Mouse (Mus musculus) stomach, embryonic 15.5 days (tissue): Measurements from ENCODE around the gene Ppa1. TPM values are rescaled to one million over a fixed set of nuclear protein-coding genes. Genes with fewer than 3 reads are reported as not detected.
A peak's percentile ranks its signal among the peaks of the same experiment; 100 is the strongest.
"Not testable (repeated sequence)": the region's sequence is repeated elsewhere in the genome, so short reads cannot be mapped to it uniquely, and the experiment has no call there.

ENCODE experiments used
- ATAC-seq: fragments of 200-750 bp; cut with Nextera tagmentation; 2 replicates; pipeline ENCODE4 v1.8.0; 2017; ENCODE audit warnings: low read depth, moderate number of reproducible peaks, moderate TSS enrichment; ENCODE audit not compliant: insufficient read depth, low FRiP score
- H3K27ac ChIP-seq: fragments of 300-500 bp; sonication (generic); 2 replicates; pipeline ENCODE4 v1.5.1; 2015; ENCODE audit warnings: mild to moderate bottlenecking, inconsistent platforms
- H3K27me3 ChIP-seq: fragments of 300-500 bp; sonication (generic); replicated peaks from 2 replicates; pipeline ENCODE4 v1.6.1; 2015; ENCODE audit warnings: inconsistent platforms
- H3K36me3 ChIP-seq: fragments of 300-500 bp; sonication (generic); 2 replicates; pipeline ENCODE4 v1.6.1; 2015; ENCODE audit warnings: inconsistent platforms
- H3K4me1 ChIP-seq: fragments of 300-500 bp; sonication (generic); 2 replicates; pipeline ENCODE4 v1.6.1; 2015; ENCODE audit warnings: inconsistent platforms
- H3K4me2 ChIP-seq: fragments of 300-500 bp; sonication (generic); 2 replicates; pipeline ENCODE4 v1.6.1; 2015; ENCODE audit warnings: mild to moderate bottlenecking, inconsistent platforms
- H3K4me3 ChIP-seq: fragments of 300-500 bp; sonication (generic); replicated peaks from 2 replicates; pipeline ENCODE4 v1.5.1; 2015; ENCODE audit warnings: inconsistent platforms
- H3K9ac ChIP-seq: fragments of 300-500 bp; sonication (generic); 2 replicates; pipeline ENCODE4 v1.6.1; 2015; ENCODE audit warnings: inconsistent platforms
- H3K9me3 ChIP-seq: fragments of 300-500 bp; sonication (generic); 2 replicates; pipeline ENCODE4 v1.6.1; 2016; ENCODE audit warnings: inconsistent platforms
- WGBS: fragments of 180-500 bp; shearing (Covaris S2); methylation state at CpG from one replicate; pipeline ENCODE4 v1.1.7; 2015; 5-methylcytosine and 5-hydroxymethylcytosine counted together
- polyA plus RNA-seq: library from polyadenylated mRNA; unstranded; fragments of >200 nt; fragmentation: Nextera tagmentation; extraction: Ambion mirVana; gene quantifications from 2 replicates; pipeline ENCODE4 v1.2.1, GENCODE M21; 2015

Gene Ppa1
- polyA plus RNA-seq = 181 and 191 TPM in 2 replicates

DNA sequence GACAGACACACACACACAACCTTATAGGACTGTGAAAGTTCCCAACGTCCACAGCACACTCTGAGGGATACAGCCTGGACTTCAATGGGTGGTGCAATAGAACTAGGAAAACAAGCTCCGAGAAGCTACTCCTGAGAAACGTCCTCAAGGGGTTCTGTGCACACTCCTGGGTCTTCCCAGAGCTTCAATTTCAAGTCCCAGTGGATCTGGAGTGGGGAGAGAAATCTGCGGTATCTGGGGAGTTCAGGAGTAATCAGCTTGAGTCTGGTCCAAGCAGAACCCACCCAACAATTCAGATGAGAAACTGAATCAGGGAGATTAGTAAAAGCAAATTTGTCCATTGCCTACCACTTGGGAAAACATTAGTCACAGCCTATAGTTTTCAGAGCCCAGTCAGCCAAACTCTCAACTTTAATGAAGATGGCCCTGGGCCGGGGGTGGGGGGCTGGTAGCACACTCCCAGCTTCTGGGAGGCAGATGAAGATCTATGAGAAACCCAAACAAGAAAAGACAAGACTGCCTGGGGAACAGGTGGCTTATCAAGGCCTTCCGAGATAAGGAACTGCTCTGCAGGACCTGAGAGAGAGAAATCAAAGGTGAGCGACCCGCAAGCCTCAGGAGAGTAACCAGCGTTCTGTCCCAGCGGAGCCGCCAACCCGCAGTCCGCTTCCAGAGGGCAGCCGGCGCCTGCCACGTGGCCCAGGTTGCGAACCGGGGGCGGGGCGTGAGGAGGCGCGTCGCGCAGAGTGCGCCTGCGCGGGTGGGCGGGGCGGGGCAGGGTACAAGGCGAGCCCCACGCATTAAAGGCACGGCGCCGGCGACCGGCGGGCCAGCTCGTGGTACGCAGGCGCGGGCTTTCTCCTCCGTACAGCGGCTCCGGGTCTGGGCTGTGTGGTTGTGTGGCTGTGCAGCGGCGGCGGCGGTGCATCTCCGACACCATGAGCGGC is at the start of gene Ppa1:
Ppa1 (plus strand) TSS at position 763 of the 947 bp plus-strand sequence.
- H3K9ac ChIP-seq = peak within 1 kb of the TSS; percentile 67
- H3K9me3 ChIP-seq = no peaks in the 10 kb centered on the region
- H3K36me3 ChIP-seq = no peaks in the 10 kb centered on the region
- peak within 1 kb of the TSS; percentile 91 for H3K4me2 ChIP-seq
- 1% methylated on average over 50 of the region's 50 CpGs for WGBS
- peak within 1 kb of the TSS; percentile 77 for H3K27ac ChIP-seq
- H3K27me3 ChIP-seq = no peaks in the 10 kb centered on the region
- peak within 1 kb of the TSS; percentile 90 for H3K4me3 ChIP-seq
- ATAC-seq = peak; percentile 95
- H3K4me1 ChIP-seq = peaks cover 3% of the 10 kb centered on the region; the same call in 1 of the 2 replicates

DNA sequence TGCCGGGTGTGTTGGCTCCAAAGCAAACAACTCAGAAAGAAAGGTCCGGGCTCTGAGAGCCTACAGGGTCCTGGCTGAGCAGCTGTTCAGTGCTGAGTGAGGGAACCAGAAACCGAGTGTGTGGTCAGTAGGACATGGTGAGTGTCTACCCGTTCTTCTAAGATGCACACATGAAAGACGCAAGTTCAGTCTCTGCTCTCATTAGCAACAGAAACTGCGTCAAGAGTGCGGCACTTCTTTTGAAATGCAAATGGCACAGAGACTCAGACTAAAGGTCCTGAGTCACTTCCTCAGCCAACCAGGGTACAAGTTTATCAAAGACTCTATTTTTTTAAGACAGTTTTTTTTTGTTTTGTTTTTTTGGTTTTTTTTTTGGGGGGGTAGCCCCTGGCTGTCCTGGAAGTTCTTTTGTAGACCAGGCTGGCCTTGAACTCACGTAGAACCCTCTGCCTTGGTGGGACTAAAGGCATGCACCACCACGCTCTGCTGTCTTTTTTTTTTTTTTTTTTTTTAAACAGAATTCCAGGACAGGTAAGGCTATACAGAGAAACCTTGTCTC is 48.7 kb upstream of the Ppa1 start:
- Histone ChIP-seq H3K4me1 (peaks cover 3% of the 10 kb centered on the region; the same call in 1 of the 2 replicates), H3K27ac (no peak overlapping the region), H3K9ac (no peak overlapping the region), H3K9me3 (no peaks in the 10 kb centered on the region), H3K36me3 (no peaks in the 10 kb centered on the region), H3K27me3 (peaks cover 6% of the 10 kb centered on the region), H3K4me3 (no peak overlapping the region), H3K4me2 (no peak overlapping the region)
- ATAC-seq = no peak
- WGBS = 66% methylated on average over 9 of the region's 9 CpGs

DNA sequence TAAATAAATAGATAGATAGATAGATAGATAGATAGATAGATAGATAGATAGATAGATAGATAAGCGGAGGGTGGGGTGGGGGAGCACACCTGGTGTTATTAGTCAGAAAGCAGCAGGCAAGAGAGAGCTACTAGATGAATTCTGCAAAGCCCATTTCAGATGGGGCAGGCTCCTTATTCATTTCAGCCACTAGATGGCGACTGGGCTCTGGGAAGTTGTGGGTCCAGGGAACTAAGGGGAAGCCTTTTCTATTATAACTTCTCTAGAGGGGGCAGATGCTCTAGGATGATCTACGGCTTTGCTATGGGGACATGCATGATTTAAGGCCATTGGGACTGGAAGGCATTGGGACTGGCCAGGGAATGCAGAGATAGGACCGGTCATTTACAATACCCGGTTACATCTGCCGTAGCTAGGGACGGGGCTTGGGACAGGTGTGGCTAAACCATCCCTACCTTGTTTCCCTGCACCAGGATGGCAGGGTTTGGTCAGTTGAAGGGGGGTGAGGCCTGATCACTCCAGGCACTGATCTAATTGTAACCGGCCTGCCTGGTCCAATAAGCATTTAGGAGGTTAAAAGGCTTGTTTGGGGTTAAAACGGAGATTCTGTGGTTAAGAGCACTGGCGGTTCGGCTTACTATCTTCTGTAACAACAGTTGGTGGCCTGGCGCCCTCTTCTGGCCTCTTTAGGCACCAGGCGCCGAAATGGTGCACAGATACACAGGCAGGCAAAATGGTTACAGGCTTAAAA is 45.9 kb upstream of the Ppa1 start:
- no peaks in the 10 kb centered on the region for H3K36me3 ChIP-seq

DNA sequence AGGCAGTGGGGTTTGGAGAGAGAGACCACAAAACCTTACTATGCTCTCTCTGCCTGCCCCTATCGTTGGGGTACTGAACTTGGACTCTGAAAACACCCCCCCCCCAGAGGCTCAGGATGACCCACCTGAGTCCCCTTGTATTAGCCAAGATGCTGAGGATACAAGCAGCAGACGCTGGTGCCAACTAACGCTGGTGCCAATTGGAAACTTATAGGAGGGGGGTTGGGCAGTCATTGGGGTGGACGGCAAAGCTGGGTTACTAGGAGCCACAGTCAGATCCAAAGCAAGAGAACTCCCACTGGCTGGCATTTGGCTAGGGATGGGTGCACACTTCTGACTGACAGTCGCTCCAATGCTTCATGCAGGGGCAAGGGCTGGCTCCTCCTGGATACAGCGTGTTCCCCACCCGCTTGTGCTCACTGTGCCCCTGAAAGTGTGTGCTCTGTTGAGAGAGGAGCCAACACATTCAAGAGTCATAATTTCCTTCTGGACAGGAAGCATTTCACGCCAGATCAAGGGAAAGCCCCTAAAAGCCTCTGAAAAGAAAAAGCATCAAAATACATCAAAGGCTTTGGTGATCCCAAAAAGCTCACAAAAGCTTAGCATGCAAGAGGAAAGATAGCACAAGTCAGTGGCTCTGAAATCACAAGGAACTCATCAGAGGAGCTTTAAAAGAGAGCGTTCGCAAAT is 43.8 kb upstream of the Ppa1 start:
- H3K4me1 ChIP-seq = no peaks in the 10 kb centered on the region
- no peak for ATAC-seq
- no peaks in the 10 kb centered on the region for H3K27me3 ChIP-seq
- no peak overlapping the region for H3K27ac ChIP-seq
- H3K9me3 ChIP-seq = no peaks in the 10 kb centered on the region
- H3K36me3 ChIP-seq = no peaks in the 10 kb centered on the region
- no peak overlapping the region for H3K9ac ChIP-seq
- 71% methylated on average over 10 of the region's 10 CpGs for WGBS
- no peak overlapping the region for H3K4me2 ChIP-seq
- no peak overlapping the region for H3K4me3 ChIP-seq

More for the DNA sequence above, 45.9 kb upstream of the Ppa1 start:
- Histone ChIP-seq H3K4me3 (no peak overlapping the region), H3K9me3 (no peaks in the 10 kb centered on the region), H3K4me1 (no peaks in the 10 kb centered on the region), H3K27ac (no peak overlapping the region), H3K27me3 (no peaks in the 10 kb centered on the region; the same call in 1 of the 2 replicates), H3K4me2 (peak overlapping the region; percentile 29), H3K9ac (no peak overlapping the region)
- ATAC-seq = no peak
- WGBS = 12% methylated on average over 14 of the region's 14 CpGs

DNA sequence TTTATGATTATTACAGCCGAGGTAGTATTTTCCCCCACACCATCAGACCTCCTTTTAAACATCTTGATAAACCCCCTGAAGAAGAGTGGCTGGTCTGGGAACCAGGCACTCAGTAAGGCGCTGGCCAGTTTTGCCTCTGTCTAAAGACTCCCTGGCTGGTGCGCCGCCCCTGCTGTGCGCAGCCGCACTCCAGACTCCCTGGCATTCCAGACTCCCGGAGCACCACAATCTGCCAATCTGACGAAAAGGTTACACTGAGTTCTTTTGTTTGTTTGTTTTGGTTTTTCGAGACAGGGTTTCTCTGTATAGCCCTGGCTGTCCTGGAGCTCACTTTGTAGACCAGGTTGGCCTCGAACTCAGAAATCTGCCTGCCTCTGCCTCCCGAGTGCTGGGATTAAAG is 43.0 kb upstream of the Ppa1 start:
- not testable (repeated sequence) for ATAC-seq, H3K36me3 ChIP-seq, H3K4me3 ChIP-seq, H3K4me1 ChIP-seq, H3K9ac ChIP-seq, H3K27me3 ChIP-seq, H3K9me3 ChIP-seq, H3K4me2 ChIP-seq, H3K27ac ChIP-seq
- WGBS = 65% methylated on average over 11 of the region's 11 CpGs

DNA sequence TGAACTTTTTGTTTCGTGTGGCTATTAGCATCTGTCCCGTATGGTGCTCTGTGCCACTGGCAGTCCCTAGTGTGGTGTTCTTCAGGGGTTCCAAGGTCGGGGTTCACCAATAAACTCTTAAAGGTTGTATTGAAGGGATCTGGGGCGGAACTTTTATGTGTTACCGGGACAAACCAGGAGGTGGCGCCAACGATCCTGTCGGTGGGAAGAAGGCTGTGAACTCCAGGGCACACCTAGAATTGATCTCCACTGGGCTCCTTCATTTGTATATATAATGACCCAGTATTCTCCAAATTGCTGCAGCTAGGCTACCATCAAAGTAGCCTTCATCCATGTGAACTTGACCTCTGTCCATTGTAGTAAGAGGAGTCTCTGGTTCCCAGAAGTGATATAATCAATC is 42.5 kb upstream of the Ppa1 start:
- ATAC-seq = no peak
- WGBS = 14% methylated on average over 8 of the region's 8 CpGs
- no peaks in the 10 kb centered on the region for H3K9me3 ChIP-seq

DNA sequence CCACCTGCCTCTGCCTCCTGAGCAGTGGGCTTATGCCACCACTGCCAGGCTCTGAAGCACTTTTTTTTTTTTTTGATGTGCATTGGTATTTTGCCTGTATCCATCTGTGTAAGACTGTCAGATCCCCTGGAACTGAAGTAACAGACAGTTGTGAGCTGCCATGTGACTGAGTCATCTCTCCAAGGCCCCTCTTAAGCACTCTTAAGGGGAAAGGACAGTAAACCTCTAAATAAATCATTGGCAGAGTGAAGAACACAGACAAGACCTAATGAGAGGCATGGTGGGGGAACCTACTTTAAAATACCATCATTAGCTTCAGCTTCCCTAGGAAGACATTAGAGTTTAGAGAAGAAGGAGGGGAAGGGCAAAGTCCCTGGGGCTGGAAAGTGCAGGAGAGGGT is 40.1 kb upstream of the Ppa1 start:
- H3K4me3 ChIP-seq = no peak overlapping the region
- no peaks in the 10 kb centered on the region for H3K4me1 ChIP-seq
- H3K9me3 ChIP-seq = no peaks in the 10 kb centered on the region
- H3K36me3 ChIP-seq = no peaks in the 10 kb centered on the region
- ATAC-seq = no peak
- no peaks in the 10 kb centered on the region for H3K27me3 ChIP-seq
- H3K4me2 ChIP-seq = no peak overlapping the region
- H3K9ac ChIP-seq = no peak overlapping the region
- H3K27ac ChIP-seq = no peak overlapping the region

More for the DNA sequence above, 42.5 kb upstream of the Ppa1 start:
- no peak overlapping the region for H3K27ac ChIP-seq
- no peak overlapping the region for H3K9ac ChIP-seq
- H3K4me2 ChIP-seq = no peak overlapping the region
- no peaks in the 10 kb centered on the region for H3K27me3 ChIP-seq
- H3K36me3 ChIP-seq = no peaks in the 10 kb centered on the region
- H3K4me3 ChIP-seq = no peak overlapping the region
- no peaks in the 10 kb centered on the region for H3K4me1 ChIP-seq

DNA sequence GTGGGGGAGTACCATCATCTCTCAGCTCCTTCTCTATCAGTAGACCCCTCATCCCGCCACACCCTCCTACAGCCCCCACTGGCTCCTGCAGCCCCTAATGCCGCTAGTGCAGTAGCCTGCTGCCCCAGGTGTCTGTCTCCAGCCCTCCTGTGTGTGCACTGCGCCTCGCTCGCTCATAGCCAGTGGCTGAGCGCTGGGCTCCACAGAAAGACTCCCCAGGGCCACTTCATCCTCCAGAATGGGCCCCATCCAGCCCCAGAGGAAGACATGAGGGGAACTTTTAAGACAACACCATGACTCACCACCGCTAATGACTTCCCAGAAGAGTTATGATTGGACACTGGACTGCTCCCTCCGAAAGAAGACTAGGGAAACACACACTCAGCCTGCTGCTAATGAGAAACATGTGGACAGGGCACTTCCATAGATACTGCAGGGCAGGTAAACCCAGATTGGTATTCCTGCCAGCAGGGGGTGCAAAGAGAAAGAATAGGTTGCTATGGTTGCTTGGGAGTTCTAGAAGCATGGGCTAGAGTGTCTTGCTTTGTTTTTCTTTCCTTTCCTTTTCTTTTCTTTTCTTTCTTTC is 37.6 kb upstream of the Ppa1 start:
- Histone ChIP-seq H3K9me3 (no peaks in the 10 kb centered on the region), H3K27ac (no peak overlapping the region), H3K9ac (no peak overlapping the region), H3K4me2 (no peak overlapping the region), H3K27me3 (no peaks in the 10 kb centered on the region), H3K36me3 (no peaks in the 10 kb centered on the region), H3K4me1 (no peaks in the 10 kb centered on the region), H3K4me3 (no peak overlapping the region)
- WGBS = 73% methylated on average over 8 of the region's 8 CpGs
- ATAC-seq = 0 out of 2 replicates have a peak, but pooled peaks have one; percentile 31

DNA sequence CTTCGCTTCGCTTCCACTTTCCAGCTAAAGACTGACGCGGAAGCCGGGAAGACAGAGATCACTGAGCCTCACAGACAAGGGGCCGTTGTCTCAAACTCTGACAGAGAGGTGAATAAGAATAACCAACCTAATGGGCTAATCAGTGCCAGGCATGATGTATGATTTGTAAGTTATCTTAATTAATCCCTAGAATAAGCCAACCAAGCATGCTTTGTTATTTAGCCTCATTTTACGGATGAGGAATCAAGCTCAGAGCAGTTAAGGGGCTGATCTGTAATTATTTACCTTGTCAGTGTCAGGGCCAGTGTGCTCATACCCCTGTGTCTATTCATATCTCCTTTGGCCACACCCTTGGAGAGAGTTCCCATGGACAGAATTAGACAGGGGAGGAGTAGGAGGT is 34.0 kb upstream of the Ppa1 start:
- Histone ChIP-seq H3K4me3 (no peak overlapping the region), H3K4me1 (no peaks in the 10 kb centered on the region), H3K27ac (no peak overlapping the region), H3K36me3 (no peaks in the 10 kb centered on the region), H3K27me3 (no peaks in the 10 kb centered on the region), H3K9me3 (no peaks in the 10 kb centered on the region), H3K4me2 (no peak overlapping the region), H3K9ac (no peak overlapping the region)
- no peak for ATAC-seq
- 85% methylated on average over 7 of the region's 7 CpGs for WGBS

DNA sequence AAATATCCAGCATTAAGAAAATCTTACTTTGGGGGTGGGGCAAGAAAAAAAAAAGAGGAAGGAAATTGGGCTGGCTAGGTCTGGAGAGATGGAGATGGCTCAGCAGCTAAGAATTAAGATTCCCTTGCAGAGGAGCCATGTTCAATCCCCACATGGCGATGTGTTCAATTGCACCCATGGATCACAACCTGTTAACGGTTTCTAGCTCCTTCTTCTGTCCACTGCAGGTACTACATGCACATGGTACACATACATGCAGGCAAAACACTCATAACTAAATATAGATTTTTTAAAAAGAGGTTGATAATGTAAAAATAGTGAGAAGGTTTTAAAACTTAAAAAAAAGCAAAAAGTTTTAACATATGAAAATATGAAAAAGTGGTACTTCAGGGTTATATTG is 29.8 kb upstream of the Ppa1 start:
- no peak overlapping the region for H3K9ac ChIP-seq
- no peaks in the 10 kb centered on the region for H3K9me3 ChIP-seq
- H3K4me3 ChIP-seq = no peak overlapping the region
- no peak overlapping the region for H3K27ac ChIP-seq
- no peaks in the 10 kb centered on the region for H3K4me1 ChIP-seq
- no peaks in the 10 kb centered on the region for H3K36me3 ChIP-seq
- no peak overlapping the region for H3K4me2 ChIP-seq
- no peak for ATAC-seq
- no peaks in the 10 kb centered on the region for H3K27me3 ChIP-seq
- WGBS = 89% methylated on average over 2 of the region's 2 CpGs

DNA sequence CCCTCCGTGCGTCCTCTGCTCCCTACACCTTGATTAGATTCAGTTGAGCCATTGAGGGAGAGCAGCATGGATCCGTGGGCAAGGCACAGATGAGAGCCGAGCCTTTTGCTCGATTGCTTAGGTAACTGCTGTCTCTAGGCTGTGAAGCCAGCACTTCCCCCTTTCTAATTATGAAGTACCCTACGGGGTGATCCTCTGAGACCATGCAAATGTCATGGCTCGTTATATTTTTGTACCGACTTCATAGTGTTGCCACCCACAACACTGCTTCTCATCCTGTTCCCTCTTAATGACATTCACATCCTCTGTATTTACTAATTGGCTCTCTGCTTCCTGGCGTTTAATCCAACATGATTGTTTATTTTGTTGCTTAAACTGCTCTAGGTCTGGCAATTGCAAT is 26.7 kb upstream of the Ppa1 start:
- H3K4me3 ChIP-seq = no peak overlapping the region
- no peaks in the 10 kb centered on the region for H3K36me3 ChIP-seq
- no peaks in the 10 kb centered on the region for H3K9me3 ChIP-seq
- peaks cover 21% of the 10 kb centered on the region for H3K27me3 ChIP-seq
- no peak for ATAC-seq
- H3K4me2 ChIP-seq = no peak overlapping the region
- no peak overlapping the region for H3K27ac ChIP-seq
- H3K9ac ChIP-seq = no peak overlapping the region
- H3K4me1 ChIP-seq = peaks cover 11% of the 10 kb centered on the region
- 58% methylated on average over 9 of the region's 9 CpGs for WGBS
